Mouse (Mus musculus) thymus, adult 2 months (tissue): ENCODE data around the gene Alg12. TPM values are rescaled to one million over a fixed set of nuclear protein-coding genes. Genes with fewer than 3 reads are reported as not detected.
A peak's percentile ranks its signal among the peaks of the same experiment; 100 is the strongest.

Source experiments
- DNase-seq: peaks from one replicate; pipeline ENCODE4 v3.0.0; 2021
- H3K27ac ChIP-seq: fragments of 200-500 bp; 2 replicates; pipeline ENCODE4 v1.5.1; 2012; ENCODE audit warnings: low read length, control low read depth; ENCODE audit not compliant: control insufficient read depth, insufficient read depth
- H3K27me3 ChIP-seq: fragments of 200-500 bp; 2 replicates; pipeline ENCODE4 v1.6.1; 2012; ENCODE audit warnings: mild to moderate bottlenecking, low read length, moderate library complexity, mixed read lengths; ENCODE audit not compliant: control insufficient read depth, insufficient read depth
- H3K36me3 ChIP-seq: fragments of 200-500 bp; 2 replicates; pipeline ENCODE4 v1.6.1; 2012; ENCODE audit warnings: mild to moderate bottlenecking, low read length, moderate library complexity; ENCODE audit not compliant: control insufficient read depth, insufficient read depth
- H3K4me1 ChIP-seq: fragments of 200-500 bp; replicated peaks from 2 replicates; pipeline ENCODE4 v1.6.1; 2012; ENCODE audit warnings: low read length; ENCODE audit not compliant: control insufficient read depth, insufficient read depth
- H3K4me3 ChIP-seq: fragments of 200-500 bp; 2 replicates; pipeline ENCODE4 v1.5.1; 2012; ENCODE audit warnings: mild to moderate bottlenecking, low read length, control low read depth, moderate library complexity; ENCODE audit not compliant: control insufficient read depth, insufficient read depth
- CTCF ChIP-seq: fragments of 200-500 bp; IDR thresholded peaks from 2 replicates; pipeline ENCODE4 v1.5.1; 2012; ENCODE audit warnings: mild to moderate bottlenecking, control low read depth, low read length, moderate library complexity, borderline replicate concordance; ENCODE audit not compliant: control insufficient read depth, poor library complexity, insufficient read depth; ENCODE audit errors: extremely low read depth
- POLR2A ChIP-seq: fragments of 200-500 bp; IDR thresholded peaks from 2 replicates; pipeline ENCODE4 v1.6.1; 2012; ENCODE audit warnings: mild to moderate bottlenecking, low read length, control low read depth, moderate library complexity; ENCODE audit not compliant: control insufficient read depth, poor library complexity, insufficient read depth; ENCODE audit errors: extremely low read depth
- WGBS: fragments of 180-500 bp; shearing (Covaris S2); methylation state at CpG from one replicate; pipeline ENCODE4 v1.1.7; 2018; 5-methylcytosine and 5-hydroxymethylcytosine counted together
- polyA plus RNA-seq: library from polyadenylated mRNA; depleted of rRNA; stranded (reverse); fragments of >200 nt; gene quantifications from 2 replicates; pipeline ENCODE4 v1.2.3, GENCODE M21; 2012

Alg12 gene
- polyA plus RNA-seq, 1 experiment: 25.1 TPM

GRCm38 (mm10) chr15:88827466-88827865 lies 8.3 kb upstream of the Alg12 start:
- no peak for DNase-seq
- 93% methylated on average over 6 of the region's 6 CpGs for WGBS

GRCm38 (mm10) chr15:88823376-88823775 lies 4.3 kb upstream of the Alg12 start:
- no peak overlapping the region for H3K27ac ChIP-seq
- no peak overlapping the region for H3K4me3 ChIP-seq
- peaks cover 8% of the 10 kb centered on the region for H3K36me3 ChIP-seq
- TF ChIP-seq POLR2A (no peak), CTCF (no peak)
- no peak for DNase-seq
- H3K4me1 ChIP-seq: peaks cover 9% of the 10 kb centered on the region
- no peaks in the 10 kb centered on the region for H3K27me3 ChIP-seq
- 95% methylated on average over 5 of the region's 5 CpGs for WGBS

More at GRCm38 (mm10) chr15:88827466-88827865, 8.3 kb upstream of the Alg12 start:
- TF ChIP-seq POLR2A (no peak), CTCF (no peak)
- no peaks in the 10 kb centered on the region for H3K27me3 ChIP-seq
- H3K4me3 ChIP-seq: no peak overlapping the region
- peaks cover 8% of the 10 kb centered on the region for H3K36me3 ChIP-seq
- H3K4me1 ChIP-seq: no peaks in the 10 kb centered on the region
- no peak overlapping the region for H3K27ac ChIP-seq

GRCm38 (mm10) chr15:88822513-88822912 lies 3.4 kb upstream of the Alg12 start:
- TF ChIP-seq CTCF: no peak
- no peak for TF ChIP-seq POLR2A
- DNase-seq: no peak
- Histone ChIP-seq H3K27ac (no peak overlapping the region), H3K36me3 (peaks cover 8% of the 10 kb centered on the region), H3K4me3 (no peak overlapping the region), H3K4me1 (peaks cover 9% of the 10 kb centered on the region), H3K27me3 (no peaks in the 10 kb centered on the region)
- WGBS: 96% methylated on average over 7 of the region's 7 CpGs

GRCm38 (mm10) chr15:88821403-88821802 lies 2.3 kb upstream of the Alg12 start:
- TF ChIP-seq POLR2A: no peak
- Histone ChIP-seq H3K4me3 (no peak overlapping the region), H3K36me3 (peaks cover 8% of the 10 kb centered on the region), H3K27ac (no peak overlapping the region), H3K4me1 (peaks cover 9% of the 10 kb centered on the region), H3K27me3 (no peaks in the 10 kb centered on the region)
- no peak for DNase-seq
- WGBS: 86% methylated on average over 7 of the region's 7 CpGs

- no peak for TF ChIP-seq POLR2A
- no peak for TF ChIP-seq CTCF
- no peak for DNase-seq
- H3K36me3 ChIP-seq: peaks cover 7% of the 10 kb centered on the region
- H3K27ac ChIP-seq: no peak overlapping the region
- peaks cover 9% of the 10 kb centered on the region for H3K4me1 ChIP-seq
- peak overlapping the region; percentile 69 for H3K4me3 ChIP-seq
- no peaks in the 10 kb centered on the region for H3K27me3 ChIP-seq
- under 1% methylated on average over 23 of the region's 23 CpGs for WGBS
Measured at GRCm38 (mm10) chr15:88819906-88820303, 787 bp upstream of the Alg12 start.

GRCm38 (mm10) chr15:88815196-88815700 lies 3.9 kb downstream of the Alg12 start:
- WGBS: 77% methylated on average over 6 of the region's 6 CpGs
- H3K4me1 ChIP-seq: peaks cover 4% of the 10 kb centered on the region

More at GRCm38 (mm10) chr15:88815196-88815700, 3.9 kb downstream of the Alg12 start:
- DNase-seq: no peak
- H3K36me3 ChIP-seq: no peaks in the 10 kb centered on the region
- H3K4me3 ChIP-seq: no peak overlapping the region
- TF ChIP-seq CTCF: no peak
- no peak for TF ChIP-seq POLR2A
- H3K27ac ChIP-seq: no peak overlapping the region
- no peaks in the 10 kb centered on the region for H3K27me3 ChIP-seq
